Mouse (Mus musculus) CH12.LX (cell line): ENCODE measurements around the gene Dhx37. TPM values are rescaled to one million over a fixed set of nuclear protein-coding genes. Genes with fewer than 3 reads are reported as not detected.

Experiments used
- DNase-seq: peaks from one replicate; pipeline ENCODE4 v3.0.0-alpha.2; 2013; ENCODE audit errors: extremely low read depth
- H3K27ac ChIP-seq: 2 replicates; pipeline ENCODE4 v1.5.1; 2012; ENCODE audit warnings: low read depth, mild to moderate bottlenecking, control low read depth, moderate library complexity; ENCODE audit not compliant: insufficient read depth
- H3K27me3 ChIP-seq: replicated peaks from 2 replicates; pipeline ENCODE3; 2012; ENCODE audit warnings: inconsistent platforms
- H3K36me3 ChIP-seq, 2 experiments: replicated peaks in 1 of 2; 2 replicates each; pipeline versions ENCODE3 to v1.6.1; 2012; ENCODE audit warnings: inconsistent platforms in 1 of 2, low read length in 1 of 2, mild to moderate bottlenecking in 1 of 2, mixed read lengths in 1 of 2, moderate library complexity in 1 of 2; ENCODE audit not compliant: control insufficient read depth in 1 of 2, insufficient read depth in 1 of 2
- H3K4me1 ChIP-seq, 2 experiments: 2 replicates each; pipeline ENCODE4 v1.6.1; 2012; ENCODE audit warnings: inconsistent platforms in 1 of 2, moderate library complexity in 1 of 2; ENCODE audit not compliant: insufficient read depth in 2 of 2, control insufficient read depth in 1 of 2
- H3K4me2 ChIP-seq: 2 replicates; pipeline ENCODE4 v1.6.1; 2012; ENCODE audit warnings: low read depth, mild to moderate bottlenecking, control low read depth; ENCODE audit not compliant: poor library complexity, insufficient read depth, severe bottlenecking
- H3K4me3 ChIP-seq, 3 experiments: fragments of 150-350 bp in 1 of 3; sonication (generic) in 1 of 3; replicated peaks in 1 of 3; 2 replicates each; pipeline versions ENCODE3 to v1.5.1; 2011 to 2012; ENCODE audit warnings: low read depth in 2 of 3, low read length in 2 of 3, mild to moderate bottlenecking in 2 of 3, moderate library complexity in 2 of 3, control low read depth in 1 of 3, improper control_type of control experiment in 1 of 3, inconsistent platforms in 1 of 3, mixed read lengths in 1 of 3; ENCODE audit not compliant: poor library complexity in 1 of 3
- H3K79me2 ChIP-seq: replicated peaks from 2 replicates; pipeline ENCODE4 v1.6.1; 2012; ENCODE audit warnings: mild to moderate bottlenecking, moderate library complexity; ENCODE audit not compliant: control insufficient read depth, poor library complexity, insufficient read depth, severe bottlenecking; ENCODE audit errors: extremely low read depth
- H3K9ac ChIP-seq: 2 replicates; pipeline ENCODE4 v1.6.1; 2012; ENCODE audit warnings: low read depth, mild to moderate bottlenecking, control low read depth, moderate library complexity; ENCODE audit not compliant: insufficient read depth
- H3K9me3 ChIP-seq: replicated peaks from 2 replicates; pipeline ENCODE3; 2012; ENCODE audit warnings: low read length, inconsistent platforms, mixed read lengths
- BHLHE40 ChIP-seq: IDR thresholded peaks from 2 replicates; pipeline ENCODE4 v1.6.1; 2011; ENCODE audit warnings: mild to moderate bottlenecking, low read depth, low read length, improper control_type of control experiment
- CHD2 ChIP-seq: IDR thresholded peaks from 2 replicates; pipeline ENCODE4 v1.6.1; 2011; ENCODE audit warnings: low read length, improper control_type of control experiment
- CTCF ChIP-seq, 2 experiments: IDR thresholded peaks in 1 of 2; conservative IDR thresholded peaks in 1 of 2; 2 replicates each; pipeline ENCODE4 v1.5.1; 2011 to 2012; ENCODE audit warnings: low read depth in 2 of 2, low read length in 2 of 2, improper control_type of control experiment in 1 of 2, inconsistent platforms in 1 of 2, mild to moderate bottlenecking in 1 of 2, moderate library complexity in 1 of 2
- E2F4 ChIP-seq: IDR thresholded peaks from 2 replicates; pipeline ENCODE4 v1.6.1; 2011; ENCODE audit warnings: low read depth, low read length, improper control_type of control experiment; ENCODE audit not compliant: insufficient replicate concordance
- ELF1 ChIP-seq: IDR thresholded peaks from 2 replicates; pipeline ENCODE4 v1.6.1; 2014; ENCODE audit warnings: low read depth, mild to moderate bottlenecking, inconsistent platforms, low read length, improper control_type of control experiment
- EP300 ChIP-seq: IDR thresholded peaks from 2 replicates; pipeline ENCODE4 v1.6.1; 2011; ENCODE audit warnings: low read length, improper control_type of control experiment
- HCFC1 ChIP-seq: IDR thresholded peaks from 2 replicates; pipeline ENCODE4 v1.6.1; 2012; ENCODE audit warnings: low read depth, mild to moderate bottlenecking, inconsistent platforms, low read length, improper control_type of control experiment
- IRF4 ChIP-seq: IDR thresholded peaks from 2 replicates; pipeline ENCODE4 v1.6.1; 2014; ENCODE audit warnings: low read depth, mild to moderate bottlenecking, inconsistent platforms, low read length, improper control_type of control experiment
- JUND ChIP-seq: conservative IDR thresholded peaks from 2 replicates; pipeline ENCODE4 v1.6.1; 2011; ENCODE audit warnings: low read depth, low read length, improper control_type of control experiment
- MAX ChIP-seq: IDR thresholded peaks from 2 replicates; pipeline ENCODE4 v1.6.1; 2011; ENCODE audit warnings: low read length, improper control_type of control experiment
- MXI1 ChIP-seq: IDR thresholded peaks from 2 replicates; pipeline ENCODE4 v1.6.1; 2011; ENCODE audit warnings: mild to moderate bottlenecking, low read depth, low read length, improper control_type of control experiment
- MYC ChIP-seq: IDR thresholded peaks from 2 replicates; pipeline ENCODE4 v1.6.1; 2011; ENCODE audit warnings: low read depth, mild to moderate bottlenecking, improper control_type of control experiment, low read length
- NELFE ChIP-seq: IDR thresholded peaks from 2 replicates; pipeline ENCODE4 v1.6.1; 2011; ENCODE audit warnings: low read depth, low read length, improper control_type of control experiment
- RAD21 ChIP-seq: IDR thresholded peaks from 2 replicates; pipeline ENCODE4 v1.6.1; 2011; ENCODE audit warnings: low read depth, mild to moderate bottlenecking, low read length, improper control_type of control experiment, moderate library complexity
- SIN3A ChIP-seq: IDR thresholded peaks from 2 replicates; pipeline ENCODE4 v1.6.1; 2012; ENCODE audit warnings: low read length, improper control_type of control experiment, inconsistent platforms
- SMC3 ChIP-seq: IDR thresholded peaks from 2 replicates; pipeline ENCODE4 v1.6.1; 2011; ENCODE audit warnings: low read depth, low read length, improper control_type of control experiment
- TCF12 ChIP-seq: IDR thresholded peaks from 2 replicates; pipeline ENCODE4 v1.6.1; 2014; ENCODE audit warnings: low read depth, mild to moderate bottlenecking, inconsistent platforms, low read length, improper control_type of control experiment
- UBTF ChIP-seq: IDR thresholded peaks from 2 replicates; pipeline ENCODE4 v1.6.1; 2012; ENCODE audit warnings: low read depth, mild to moderate bottlenecking, inconsistent platforms, low read length, improper control_type of control experiment, moderate library complexity
- USF1 ChIP-seq: IDR thresholded peaks from 2 replicates; pipeline ENCODE4 v1.6.1; 2014; ENCODE audit warnings: low read depth, mild to moderate bottlenecking, inconsistent platforms, low read length, improper control_type of control experiment
- USF2 ChIP-seq: conservative IDR thresholded peaks from 2 replicates; pipeline ENCODE4 v1.6.1; 2011; ENCODE audit warnings: low read depth, low read length, improper control_type of control experiment
- ZKSCAN1 ChIP-seq: IDR thresholded peaks from 2 replicates; pipeline ENCODE4 v1.6.1; 2012; ENCODE audit warnings: low read depth, inconsistent platforms, low read length, improper control_type of control experiment, borderline replicate concordance
- ZMIZ1 ChIP-seq: IDR thresholded peaks from 2 replicates; pipeline ENCODE4 v1.6.1; 2012; ENCODE audit warnings: low read depth, mild to moderate bottlenecking, inconsistent platforms, low read length, improper control_type of control experiment
- ZNF384 ChIP-seq: IDR thresholded peaks from 2 replicates; pipeline ENCODE4 v1.6.1; 2012; ENCODE audit warnings: low read depth, low read length, improper control_type of control experiment, inconsistent platforms
- dilution Hi-C: fragments of 300-500 bp; cut with MboI; formaldehyde crosslinking; loops from 2 replicates; pipeline ENCODE4 v1.14.3; 2020; ENCODE audit warnings: low sequenced_read_pairs; ENCODE audit not compliant: extremely low pct_unique_long_range_greater_than_20kb, extremely low pct_ligation_motif_present
- in situ Hi-C: fragments of 300-500 bp; cut with MboI; formaldehyde crosslinking; loops from 3 replicates; pipeline ENCODE4 v1.14.3; 2019; ENCODE audit warnings: low sequenced_read_pairs, low pct_ligation_motif_present, low pct_unique_long_range_greater_than_20kb, mixed read lengths
- polyA plus RNA-seq: library from polyadenylated mRNA; unstranded; fragments of >175 nt; gene quantifications from 2 replicates; pipeline ENCODE4 v1.2.1, GENCODE M21; 2012; ENCODE audit warnings: low read depth; ENCODE audit not compliant: insufficient read length
- total RNA-seq, 2 experiments: library from RNA; depleted of rRNA; stranded (reverse); fragments of 300-350 nt in 1 of 2; fragments of >200 nt in 1 of 2; gene quantifications; 2 replicates each; pipeline ENCODE4 v1.2.3; 2012 to 2014

The Dhx37 gene
- total and polyA plus RNA-seq, 3 experiments = 21.0 to 36.9 (median 26.0) TPM

- TF ChIP-seq MXI1 = peak; percentile 91; the same call in 1 of the 2 replicates
- TF ChIP-seq UBTF = no peak
- peak; percentile 85; the same call in 1 of the 2 replicates for TF ChIP-seq SIN3A
- no peak for TF ChIP-seq EP300
- no peak for TF ChIP-seq ZKSCAN1
- TF ChIP-seq BHLHE40 = peak; percentile 72
- TF ChIP-seq IRF4 = peak; percentile 66; the same call in 1 of the 2 replicates
- no peak for TF ChIP-seq JUND
- TF ChIP-seq NELFE = peak; percentile 96
- no peak; the same call in 1 of the 2 replicates for TF ChIP-seq SMC3
- no peak for TF ChIP-seq USF2
- TF ChIP-seq MAX = peak; percentile 79; the same call in 1 of the 2 replicates
- peak; percentile 92 for TF ChIP-seq ZMIZ1
- TF ChIP-seq USF1 = peak; percentile 9; the same call in 1 of the 2 replicates
- TF ChIP-seq TCF12 = peak; percentile 92
- TF ChIP-seq HCFC1 = peak; percentile 69
- TF ChIP-seq RAD21 = no peak
- TF ChIP-seq MYC = peak; percentile 72; the same call in 1 of the 2 replicates
- TF ChIP-seq, all 38 proteins: peak for 19
Observed at GRCm38 (mm10) chr5:125475601-125476285, 41.8 kb upstream of the Dhx37 start, which contains the start of gene Aacs (continued).

DNA sequence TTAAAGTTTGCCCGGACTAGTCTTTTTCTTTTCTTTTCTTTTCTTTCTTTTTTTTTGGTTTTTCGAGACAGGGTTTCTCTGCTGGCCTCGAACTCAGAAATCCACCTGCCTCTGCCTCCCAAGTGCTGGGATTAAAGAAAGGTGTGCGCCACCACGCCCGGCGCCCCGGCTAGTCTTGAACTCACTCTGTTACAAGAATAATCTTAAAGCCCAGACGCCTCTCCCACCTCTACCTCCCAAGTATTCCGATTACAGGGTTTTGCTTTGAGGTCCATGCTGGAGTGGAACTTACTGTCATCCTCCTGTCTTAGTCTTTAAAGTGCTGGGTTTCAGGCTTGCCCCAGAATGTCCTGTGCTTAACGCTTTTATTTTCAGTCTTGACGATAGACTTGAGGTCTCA lies 41.1 kb upstream of the Dhx37 start:
- Histone ChIP-seq H3K27me3 (no peaks in the 10 kb centered on the region), H3K36me3 (peaks cover 0 to 27% of the 10 kb centered on the region in 2 experiments), H3K4me1 (peaks cover 16 to 48% of the 10 kb centered on the region in 2 experiments; a peak in 3 of 4 replicates), H3K79me2 (peaks cover 8% of the 10 kb centered on the region; the same call in 1 of the 2 replicates), H3K4me2 (peak overlapping the region; percentile 35), H3K27ac (no peak overlapping the region), H3K9ac (no peak overlapping the region), H3K9me3 (no peaks in the 10 kb centered on the region), H3K4me3 (peak overlapping the region; percentile 36 to 87 (median 42))
- DNase-seq = no peak
- in situ Hi-C loops (no loop called here), dilution Hi-C loops (no loop called here)
- TF ChIP-seq ZNF384 (no peak), MXI1 (no peak), CTCF (conservative IDR thresholded peaks at IDR 0.05 in 1 of 2, IDR thresholded peaks at IDR 0.05 in 1 of 2; ENCODE audit: low read depth in 2 of 2, low read length in 2 of 2) (no peak), USF1 (no peak), E2F4 (no peak), CHD2 (no peak), UBTF (no peak), SIN3A (no peak), ELF1 (no peak)
